Mouse (Mus musculus): ENCODE measurements around the gene Rpl3.

The Rpl3 gene

DNA sequence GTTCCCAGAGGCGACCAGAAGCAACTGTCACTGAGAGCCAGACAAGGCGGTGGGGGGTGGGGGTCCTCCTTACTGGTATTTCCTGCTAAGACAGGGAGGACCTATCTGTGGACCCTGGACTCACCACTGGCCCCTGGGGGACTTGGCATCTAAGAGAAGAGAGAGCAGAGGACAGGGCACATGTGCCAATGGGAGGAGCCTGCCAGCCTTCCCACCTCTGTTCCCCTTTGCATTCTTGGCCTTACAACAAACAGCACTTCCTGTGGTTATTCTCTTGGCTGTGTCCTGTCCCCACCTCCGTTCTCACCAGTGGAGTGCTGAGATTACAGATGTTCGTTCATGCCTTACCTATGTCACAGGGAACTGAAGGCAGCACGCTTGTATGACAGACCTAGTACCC, 62.8 kb downstream of the Rpl3 start:
- no peak for DNase-seq

All from lung, postnatal 4 days (tissue).